Mouse (Mus musculus): Measurements from ENCODE around the gene Pts. TPM values are rescaled to one million over a fixed set of nuclear protein-coding genes. Genes with fewer than 3 reads are reported as not detected.

The Pts gene
- polyA plus RNA-seq, 1 experiment = 34.3 TPM

GRCm38 (mm10) chr9:50495405-50496150, 32.9 kb downstream of the Pts start:
- TF ChIP-seq CTCF (IDR thresholded peaks at IDR 0.05; ENCODE audit: low read depth, low read length) (no peak), EP300 (IDR thresholded peaks at IDR 0.05; ENCODE audit: insufficient read depth, low read depth, low read length) (peak; percentile 68; the same call in 1 of the 2 replicates)
- Histone ChIP-seq H3K27ac (ENCODE audit: insufficient read depth, low read length) (peak overlapping the region; percentile 24), H3K9ac (ENCODE audit: low read depth, poor library complexity, severe bottlenecking) (peak overlapping the region; percentile 55), H3K4me1 (ENCODE audit: control insufficient read depth, insufficient read depth, low read length) (peaks cover 7% of the 10 kb centered on the region), H3K36me3 (ENCODE audit: control insufficient read depth, insufficient read depth, low read length, poor library complexity, severe bottlenecking) (no peaks in the 10 kb centered on the region), H3K9me3 (replicated peaks; ENCODE audit: control insufficient read depth, insufficient read depth, low read length, poor library complexity, severe bottlenecking) (no peaks in the 10 kb centered on the region), H3K27me3 (ENCODE audit: control insufficient read depth, insufficient read depth, low read length, poor library complexity, severe bottlenecking) (no peaks in the 10 kb centered on the region), H3K4me3 (ENCODE audit: low read depth, low read length) (peak overlapping the region; percentile 45)

- peak within 1 kb of the TSS; percentile 79 for H3K4me3 ChIP-seq (ENCODE audit: low read depth, low read length)
- peaks cover 7% of the 10 kb centered on the region for H3K4me1 ChIP-seq (ENCODE audit: control insufficient read depth, insufficient read depth, low read length)
- peak; percentile 69 for TF ChIP-seq POLR2A (IDR thresholded peaks at IDR 0.05; ENCODE audit: insufficient read depth, low read length)
- no peak for TF ChIP-seq EP300 (IDR thresholded peaks at IDR 0.05; ENCODE audit: insufficient read depth, low read depth, low read length)
- TF ChIP-seq CTCF (IDR thresholded peaks at IDR 0.05; ENCODE audit: low read depth, low read length) = no peak
- no peaks in the 10 kb centered on the region for H3K27me3 ChIP-seq (ENCODE audit: control insufficient read depth, insufficient read depth, low read length, poor library complexity, severe bottlenecking)
- no peaks in the 10 kb centered on the region for H3K9me3 ChIP-seq (replicated peaks; ENCODE audit: control insufficient read depth, insufficient read depth, low read length, poor library complexity, severe bottlenecking)
- no peak within 1 kb of the TSS for H3K9ac ChIP-seq (ENCODE audit: low read depth, poor library complexity, severe bottlenecking)
- no peaks in the 10 kb centered on the region for H3K36me3 ChIP-seq (ENCODE audit: control insufficient read depth, insufficient read depth, low read length, poor library complexity, severe bottlenecking)
- H3K27ac ChIP-seq (ENCODE audit: insufficient read depth, low read length) = peak within 1 kb of the TSS; percentile 59
Observed at GRCm38 (mm10) chr9:50494311-50494710, 34.2 kb downstream of the Pts start, which contains the start of gene Plet1. Gene Plet1, plus strand, starts transcription at chr9:50494525.

GRCm38 (mm10) chr9:50493777-50494176, 34.7 kb downstream of the Pts start:
- 0 out of 2 replicates have a peak overlapping the region, but pooled peaks have one; percentile 14 for H3K4me3 ChIP-seq (ENCODE audit: low read depth, low read length)
- no peak overlapping the region for H3K9ac ChIP-seq (ENCODE audit: low read depth, poor library complexity, severe bottlenecking)
- H3K9me3 ChIP-seq (replicated peaks; ENCODE audit: control insufficient read depth, insufficient read depth, low read length, poor library complexity, severe bottlenecking) = no peaks in the 10 kb centered on the region
- peak overlapping the region; percentile 59 for H3K27ac ChIP-seq (ENCODE audit: insufficient read depth, low read length)
- no peaks in the 10 kb centered on the region for H3K36me3 ChIP-seq (ENCODE audit: control insufficient read depth, insufficient read depth, low read length, poor library complexity, severe bottlenecking)
- no peaks in the 10 kb centered on the region for H3K27me3 ChIP-seq (ENCODE audit: control insufficient read depth, insufficient read depth, low read length, poor library complexity, severe bottlenecking)
- peaks cover 7% of the 10 kb centered on the region for H3K4me1 ChIP-seq (ENCODE audit: control insufficient read depth, insufficient read depth, low read length)
- no peak for TF ChIP-seq EP300 (IDR thresholded peaks at IDR 0.05; ENCODE audit: insufficient read depth, low read depth, low read length)
- no peak for TF ChIP-seq CTCF (IDR thresholded peaks at IDR 0.05; ENCODE audit: low read depth, low read length)
- no peak for TF ChIP-seq POLR2A (IDR thresholded peaks at IDR 0.05; ENCODE audit: insufficient read depth, low read length)

GRCm38 (mm10) chr9:50491531-50492045, 36.9 kb downstream of the Pts start:
- no peak for TF ChIP-seq CTCF (IDR thresholded peaks at IDR 0.05; ENCODE audit: low read depth, low read length)
- TF ChIP-seq POLR2A (IDR thresholded peaks at IDR 0.05; ENCODE audit: insufficient read depth, low read length) = no peak
- no peak for TF ChIP-seq EP300 (IDR thresholded peaks at IDR 0.05; ENCODE audit: insufficient read depth, low read depth, low read length)
- Histone ChIP-seq H3K9ac (ENCODE audit: low read depth, poor library complexity, severe bottlenecking) (no peak overlapping the region), H3K27ac (ENCODE audit: insufficient read depth, low read length) (peak overlapping the region; percentile 87), H3K36me3 (ENCODE audit: control insufficient read depth, insufficient read depth, low read length, poor library complexity, severe bottlenecking) (no peaks in the 10 kb centered on the region), H3K9me3 (replicated peaks; ENCODE audit: control insufficient read depth, insufficient read depth, low read length, poor library complexity, severe bottlenecking) (no peaks in the 10 kb centered on the region), H3K4me1 (ENCODE audit: control insufficient read depth, insufficient read depth, low read length) (peaks cover 5% of the 10 kb centered on the region), H3K27me3 (ENCODE audit: control insufficient read depth, insufficient read depth, low read length, poor library complexity, severe bottlenecking) (no peaks in the 10 kb centered on the region), H3K4me3 (ENCODE audit: low read depth, low read length) (no peak overlapping the region)

GRCm38 (mm10) chr9:50490836-50491235, 37.7 kb downstream of the Pts start:
- Histone ChIP-seq H3K9me3 (replicated peaks; ENCODE audit: control insufficient read depth, insufficient read depth, low read length, poor library complexity, severe bottlenecking) (no peaks in the 10 kb centered on the region), H3K27ac (ENCODE audit: insufficient read depth, low read length) (no peak overlapping the region; the same call in none of the 2 replicates), H3K27me3 (ENCODE audit: control insufficient read depth, insufficient read depth, low read length, poor library complexity, severe bottlenecking) (no peaks in the 10 kb centered on the region), H3K36me3 (ENCODE audit: control insufficient read depth, insufficient read depth, low read length, poor library complexity, severe bottlenecking) (no peaks in the 10 kb centered on the region), H3K9ac (ENCODE audit: low read depth, poor library complexity, severe bottlenecking) (no peak overlapping the region), H3K4me1 (ENCODE audit: control insufficient read depth, insufficient read depth, low read length) (peaks cover 5% of the 10 kb centered on the region), H3K4me3 (ENCODE audit: low read depth, low read length) (no peak overlapping the region)
- 0 out of 2 replicates have a peak, but pooled peaks have one; percentile 35 for TF ChIP-seq EP300 (IDR thresholded peaks at IDR 0.05; ENCODE audit: insufficient read depth, low read depth, low read length)
- TF ChIP-seq POLR2A (IDR thresholded peaks at IDR 0.05; ENCODE audit: insufficient read depth, low read length) = no peak
- no peak for TF ChIP-seq CTCF (IDR thresholded peaks at IDR 0.05; ENCODE audit: low read depth, low read length)

- Histone ChIP-seq H3K9ac (ENCODE audit: low read depth, poor library complexity, severe bottlenecking) (0 out of 2 replicates have a peak overlapping the region, but pooled peaks have one; percentile 3), H3K36me3 (ENCODE audit: control insufficient read depth, insufficient read depth, low read length, poor library complexity, severe bottlenecking) (no peaks in the 10 kb centered on the region), H3K4me3 (ENCODE audit: low read depth, low read length) (peak overlapping the region; percentile 10; the same call in 1 of the 2 replicates), H3K9me3 (replicated peaks; ENCODE audit: control insufficient read depth, insufficient read depth, low read length, poor library complexity, severe bottlenecking) (no peaks in the 10 kb centered on the region), H3K27me3 (ENCODE audit: control insufficient read depth, insufficient read depth, low read length, poor library complexity, severe bottlenecking) (no peaks in the 10 kb centered on the region), H3K4me1 (ENCODE audit: control insufficient read depth, insufficient read depth, low read length) (no peaks in the 10 kb centered on the region), H3K27ac (ENCODE audit: insufficient read depth, low read length) (no peak overlapping the region)
- no peak for TF ChIP-seq EP300 (IDR thresholded peaks at IDR 0.05; ENCODE audit: insufficient read depth, low read depth, low read length)
- TF ChIP-seq POLR2A (IDR thresholded peaks at IDR 0.05; ENCODE audit: insufficient read depth, low read length) = no peak
- no peak for TF ChIP-seq CTCF (IDR thresholded peaks at IDR 0.05; ENCODE audit: low read depth, low read length)
Observed at GRCm38 (mm10) chr9:50485521-50485920, 43.0 kb downstream of the Pts start.
